In the genomic region with DNA sequence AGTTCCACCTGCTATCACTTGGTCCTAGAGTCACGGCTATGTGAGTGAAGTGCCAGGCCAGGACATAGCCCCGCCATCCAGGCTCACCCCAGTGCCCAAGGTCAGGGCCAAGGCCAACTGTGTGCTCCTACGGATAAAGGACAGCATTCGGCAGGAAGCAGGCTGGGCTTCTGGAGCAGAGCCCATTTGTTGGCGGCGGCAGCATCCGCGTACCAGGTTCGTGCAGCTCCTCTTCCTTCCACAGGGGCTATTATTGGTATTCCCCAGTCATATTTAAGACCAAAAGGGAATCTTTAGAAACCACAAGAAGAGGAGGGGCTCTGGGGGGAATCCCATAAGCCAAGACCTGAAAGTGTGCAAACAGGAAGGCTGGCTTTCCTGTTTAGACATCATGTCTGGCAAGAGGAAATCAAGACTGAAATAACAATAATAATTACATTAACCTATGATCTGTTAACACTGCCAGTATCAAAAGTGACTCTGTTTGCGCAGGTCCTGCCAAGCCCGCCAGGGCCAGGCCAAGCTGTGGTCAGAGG, we compare ENCODE assay signal across 10 mouse cellular contexts.
DNase-seq lines count a peak whose midpoint lies in the region; ATAC-seq and TF ChIP-seq lines count a peak whose summit lies in the region.
"Had no signal": no experiment of that assay in that cellular context is flagged by ENCODE, and none has a peak within 500 bp of the region (broad histone marks: within the 10 kb centered on the region; RNA-seq: fewer than 3 reads in every experiment).

No protein-coding gene starts in this region.

- H3K9ac ChIP-seq in hindbrain, postnatal 0 days (replicated peaks; ENCODE audit: low read length) = no peak overlapping the region
- H3K9ac ChIP-seq in hindbrain, embryonic 11.5 days (ENCODE audit: low read depth, low read length) = no peak overlapping the region
- no peak overlapping the region for H3K9ac ChIP-seq in intestine, postnatal 0 days (ENCODE audit: low read depth, low read length)
- no peak overlapping the region for H3K9ac ChIP-seq in forebrain, embryonic 14.5 days (ENCODE audit: low read length)
- H3K9ac ChIP-seq: midbrain, embryonic 12.5 days had no signal

- peak; percentile 39 for DNase-seq in hindbrain, postnatal 0 days (ENCODE audit: low spot score)
- DNase-seq in hindbrain, embryonic 11.5 days (ENCODE audit: low spot score) = no peak
- peak; percentile 69 to 75 for DNase-seq in adrenal gland, postnatal 36 days
- DNase-seq in lung, postnatal 14 days = peak; percentile 43
- DNase-seq in forebrain, embryonic 14.5 days (ENCODE audit: low spot score) = no peak
- DNase-seq in gastrocnemius, postnatal 25 days = no peak
- DNase-seq in right cerebral cortex, postnatal 4 days = no peak
- DNase-seq: gastrocnemius, postnatal 10 days had no signal

- no peaks in the 10 kb centered on the region for H3K36me3 ChIP-seq in hindbrain, postnatal 0 days (ENCODE audit: insufficient read depth, low read length)
- no peaks in the 10 kb centered on the region for H3K36me3 ChIP-seq in hindbrain, embryonic 11.5 days (ENCODE audit: control insufficient read depth, insufficient read depth, low read length)
- no peaks in the 10 kb centered on the region for H3K36me3 ChIP-seq in intestine, postnatal 0 days (ENCODE audit: control insufficient read depth, insufficient read depth)
- H3K36me3 ChIP-seq in forebrain, embryonic 14.5 days (ENCODE audit: control insufficient read depth, insufficient read depth, low read length) = no peaks in the 10 kb centered on the region
- H3K36me3 ChIP-seq: midbrain, embryonic 12.5 days had no signal

- TF ChIP-seq CTCF in hindbrain, postnatal 0 days (IDR thresholded peaks at IDR 0.05; ENCODE audit: low read depth) = no peak
- TF ChIP-seq CTCF in intestine, postnatal 0 days (IDR thresholded peaks at IDR 0.05; ENCODE audit: low read depth) = no peak

- H3K4me2 ChIP-seq in hindbrain, postnatal 0 days (ENCODE audit: low read depth, low read length) = no peak overlapping the region
- H3K4me2 ChIP-seq in hindbrain, embryonic 11.5 days (replicated peaks; ENCODE audit: low read depth, low read length) = no peak overlapping the region
- no peak overlapping the region for H3K4me2 ChIP-seq in intestine, postnatal 0 days (replicated peaks; ENCODE audit: low read depth)
- H3K4me2 ChIP-seq in forebrain, embryonic 14.5 days (ENCODE audit: low read length) = no peak overlapping the region
- H3K4me2 ChIP-seq: midbrain, embryonic 12.5 days had no signal

- no peaks in the 10 kb centered on the region for H3K27me3 ChIP-seq in hindbrain, postnatal 0 days (ENCODE audit: insufficient read depth, low read length)
- no peaks in the 10 kb centered on the region for H3K27me3 ChIP-seq in hindbrain, embryonic 11.5 days (ENCODE audit: control insufficient read depth, insufficient read depth, low read length)
- H3K27me3 ChIP-seq in intestine, postnatal 0 days (replicated peaks; ENCODE audit: control insufficient read depth, insufficient read depth, low read length) = no peaks in the 10 kb centered on the region
- H3K27me3 ChIP-seq in forebrain, embryonic 14.5 days (replicated peaks; ENCODE audit: control insufficient read depth, insufficient read depth, low read length) = peaks cover 32% of the 10 kb centered on the region

- ATAC-seq in hindbrain, postnatal 0 days = peak; percentile 24; the same call in 1 of the 2 replicates
- no peak for ATAC-seq in hindbrain, embryonic 11.5 days (ENCODE audit: low FRiP score)
- ATAC-seq in intestine, postnatal 0 days = 0 out of 2 replicates have a peak, but pooled peaks have one; percentile 10
- ATAC-seq in forebrain, embryonic 14.5 days = no peak

- no peaks in the 10 kb centered on the region for H3K9me3 ChIP-seq in hindbrain, postnatal 0 days (ENCODE audit: low read length)
- H3K9me3 ChIP-seq in hindbrain, embryonic 11.5 days (ENCODE audit: control insufficient read depth, low read length) = no peaks in the 10 kb centered on the region
- no peaks in the 10 kb centered on the region for H3K9me3 ChIP-seq in intestine, postnatal 0 days (ENCODE audit: control insufficient read depth)
- no peaks in the 10 kb centered on the region for H3K9me3 ChIP-seq in forebrain, embryonic 14.5 days (replicated peaks; ENCODE audit: control insufficient read depth, low read length)
- H3K9me3 ChIP-seq: midbrain, embryonic 12.5 days had no signal

- no peak overlapping the region for H3K27ac ChIP-seq in hindbrain, postnatal 0 days
- no peak overlapping the region for H3K27ac ChIP-seq in hindbrain, embryonic 11.5 days (ENCODE audit: low read depth, low read length)
- H3K27ac ChIP-seq in intestine, postnatal 0 days (ENCODE audit: low read depth, low read length) = no peak overlapping the region
- H3K27ac ChIP-seq in forebrain, embryonic 14.5 days (ENCODE audit: low read depth, low read length) = no peak overlapping the region
- H3K27ac ChIP-seq: midbrain, embryonic 12.5 days had no signal

- 69% methylated on average over 11 of the region's 11 CpGs for WGBS in hindbrain, postnatal 0 days
- 78% methylated on average over 11 of the region's 11 CpGs for WGBS in hindbrain, embryonic 11.5 days
- WGBS in intestine, postnatal 0 days = 60% methylated on average over 11 of the region's 11 CpGs
- WGBS in forebrain, embryonic 14.5 days = 90% methylated on average over 11 of the region's 11 CpGs

- no peaks in the 10 kb centered on the region for H3K4me1 ChIP-seq in hindbrain, postnatal 0 days (ENCODE audit: insufficient read depth, low read length)
- H3K4me1 ChIP-seq in hindbrain, embryonic 11.5 days (replicated peaks; ENCODE audit: control insufficient read depth, insufficient read depth, low read length) = no peaks in the 10 kb centered on the region
- H3K4me1 ChIP-seq in intestine, postnatal 0 days (replicated peaks; ENCODE audit: control insufficient read depth, insufficient read depth, low read length) = no peaks in the 10 kb centered on the region
- no peaks in the 10 kb centered on the region for H3K4me1 ChIP-seq in forebrain, embryonic 14.5 days (ENCODE audit: control insufficient read depth, insufficient read depth, low read length)
- H3K4me1 ChIP-seq: midbrain, embryonic 12.5 days had no signal

- no peak overlapping the region for H3K4me3 ChIP-seq in hindbrain, postnatal 0 days (ENCODE audit: low read length)
- H3K4me3 ChIP-seq in hindbrain, embryonic 11.5 days (ENCODE audit: low read depth, low read length) = no peak overlapping the region
- H3K4me3 ChIP-seq in intestine, postnatal 0 days (ENCODE audit: low read depth, low read length) = no peak overlapping the region
- H3K4me3 ChIP-seq in forebrain, embryonic 14.5 days (ENCODE audit: low read depth, low read length) = no peak overlapping the region
- H3K4me3 ChIP-seq: midbrain, embryonic 12.5 days had no signal

Comparison
In these comparisons a context has a peak if more than half of its experiments do, and no peak if none do; other contexts are left out.
1. ATAC-seq: peak in hindbrain, postnatal 0 days (single experiment) and intestine, postnatal 0 days (single experiment); none in hindbrain, embryonic 11.5 days (single experiment) and forebrain, embryonic 14.5 days (single experiment).
2. DNase-seq: peak in hindbrain, postnatal 0 days (single experiment), adrenal gland, postnatal 36 days (2 of 2) and lung, postnatal 14 days (single experiment); none in hindbrain, embryonic 11.5 days (single experiment), forebrain, embryonic 14.5 days (single experiment), gastrocnemius, postnatal 25 days (single experiment) and right cerebral cortex, postnatal 4 days (single experiment).